In the genomic region with DNA sequence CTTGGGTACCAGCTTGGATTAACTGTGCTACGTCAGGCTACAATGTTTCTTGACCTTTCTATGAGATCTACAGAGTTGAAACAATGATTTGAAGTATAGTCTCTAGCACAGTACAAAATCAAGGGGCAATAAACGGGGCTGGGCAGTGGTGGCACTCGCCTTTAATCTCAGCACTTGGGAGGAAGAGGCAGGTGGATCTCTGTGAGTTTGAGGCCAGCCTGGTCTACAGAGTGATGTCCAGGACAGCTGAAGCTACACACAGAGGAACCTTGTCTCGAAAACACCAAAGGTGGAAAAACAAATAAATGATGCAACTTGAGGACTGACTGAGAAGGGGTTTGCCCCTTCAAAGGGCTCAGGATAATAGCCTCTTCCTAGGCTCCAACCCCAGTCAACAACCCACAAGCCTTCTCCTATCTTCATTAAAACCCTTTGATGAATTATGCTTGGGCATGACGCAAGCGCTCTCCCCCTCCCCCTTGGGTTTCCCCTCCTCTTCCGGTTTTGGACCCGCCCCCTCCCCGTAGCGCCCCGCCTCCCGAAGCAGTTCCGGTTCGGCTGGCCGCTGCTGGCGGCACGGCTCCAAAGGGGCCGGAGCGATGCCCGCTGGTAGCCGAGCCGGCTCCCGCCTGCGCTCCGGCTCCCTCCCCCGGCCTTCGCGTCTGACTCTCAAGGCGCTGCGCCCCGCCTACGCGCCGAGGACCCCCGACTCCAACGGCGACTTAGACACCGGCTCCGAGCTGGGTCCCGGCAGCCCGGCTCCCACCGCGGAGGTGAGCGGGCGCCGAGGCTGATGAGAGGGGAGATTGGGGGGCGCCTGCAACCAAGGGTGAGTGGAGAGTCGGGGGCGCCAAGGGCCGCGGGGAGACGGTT, we compare ENCODE assay signal across 8 mouse cellular contexts. TPM values are rescaled to one million over a fixed set of nuclear protein-coding genes. Genes with fewer than 3 reads are reported as not detected.
DNase-seq lines count a peak whose midpoint lies in the region; ATAC-seq and TF ChIP-seq lines count a peak whose summit lies in the region.

A gene (plus strand): TSS at position 524 of the 873 bp plus-strand sequence.

- peak within 1 kb of the TSS; percentile 84 for H3K9ac ChIP-seq in CH12.LX (ENCODE audit: insufficient read depth, low read depth)
- H3K9ac ChIP-seq in heart, embryonic 14.5 days (ENCODE audit: low read length) = peak within 1 kb of the TSS; percentile 91
- H3K9ac ChIP-seq in liver, embryonic 12.5 days = peak within 1 kb of the TSS; percentile 94
- peak within 1 kb of the TSS; percentile 76 for H3K9ac ChIP-seq in stomach, embryonic 14.5 days (replicated peaks; ENCODE audit: low read depth, low read length)

- H3K4me3 ChIP-seq in CH12.LX (replicated peaks in 1 of 3; ENCODE audit: low read depth in 2 of 3, low read length in 2 of 3, poor library complexity in 1 of 3) = peak within 1 kb of the TSS; percentile 79 to 90 (median 88)
- peak within 1 kb of the TSS; percentile 99 for H3K4me3 ChIP-seq in forebrain, embryonic 10.5 days
- H3K4me3 ChIP-seq in heart, embryonic 14.5 days (ENCODE audit: control insufficient read depth in 1 of 2, insufficient read depth in 1 of 2, low read depth in 1 of 2, low read length in 2 of 2) = peak within 1 kb of the TSS; percentile 89 to 100
- H3K4me3 ChIP-seq in liver, embryonic 12.5 days = peak within 1 kb of the TSS; percentile 88
- H3K4me3 ChIP-seq in stomach, embryonic 14.5 days (ENCODE audit: low read depth, low read length) = peak within 1 kb of the TSS; percentile 98

- H3K9me3 ChIP-seq in CH12.LX (replicated peaks; ENCODE audit: low read length) = no peaks in the 10 kb centered on the region
- no peaks in the 10 kb centered on the region for H3K9me3 ChIP-seq in forebrain, embryonic 10.5 days
- no peaks in the 10 kb centered on the region for H3K9me3 ChIP-seq in heart, embryonic 14.5 days (ENCODE audit: control insufficient read depth, low read length)
- H3K9me3 ChIP-seq in liver, embryonic 12.5 days (replicated peaks) = no peaks in the 10 kb centered on the region
- no peaks in the 10 kb centered on the region for H3K9me3 ChIP-seq in stomach, embryonic 14.5 days (ENCODE audit: control insufficient read depth, low read depth, low read length)

- TF ChIP-seq RAD21 in CH12.LX (IDR thresholded peaks at IDR 0.05; ENCODE audit: low read depth, low read length) = no peak

- H3K27me3 ChIP-seq in CH12.LX (replicated peaks) = no peaks in the 10 kb centered on the region
- no peaks in the 10 kb centered on the region for H3K27me3 ChIP-seq in forebrain, embryonic 10.5 days (ENCODE audit: poor library complexity, severe bottlenecking)
- H3K27me3 ChIP-seq in heart, embryonic 14.5 days (ENCODE audit: control insufficient read depth, insufficient read depth, low read length) = no peaks in the 10 kb centered on the region
- H3K27me3 ChIP-seq in liver, embryonic 12.5 days (replicated peaks) = peaks cover 5% of the 10 kb centered on the region
- no peaks in the 10 kb centered on the region for H3K27me3 ChIP-seq in stomach, embryonic 14.5 days (ENCODE audit: control insufficient read depth, insufficient read depth, low read length)

- peak; percentile 82 for DNase-seq in CH12.LX (ENCODE audit: extremely low read depth)
- peak; percentile 73 for DNase-seq in c-Kit-positive CD71-negative TER-119-negative erythroid progenitor cells, embryonic 14.5 days (ENCODE audit: low read depth)
- DNase-seq in forebrain, embryonic 10.5 days (ENCODE audit: extremely low spot score, low spot score) = peak; percentile 90
- DNase-seq in kidney, postnatal 10 days = peak; percentile 93
- DNase-seq in naive thymus-derived CD4-positive, alpha-beta T cell, adult 2 months (ENCODE audit: low read depth) = peak; percentile 94

- TF ChIP-seq POLR2A in CH12.LX (IDR thresholded peaks at IDR 0.05; ENCODE audit: low read depth, low read length) = peak; percentile 85

- H3K4me1 ChIP-seq in CH12.LX (ENCODE audit: control insufficient read depth in 1 of 2, insufficient read depth in 2 of 2) = peaks cover 5 to 33% of the 10 kb centered on the region in 2 experiments
- peaks cover 28% of the 10 kb centered on the region for H3K4me1 ChIP-seq in forebrain, embryonic 10.5 days
- H3K4me1 ChIP-seq in heart, embryonic 14.5 days (ENCODE audit: control insufficient read depth in 2 of 2, insufficient read depth in 2 of 2, low read length in 2 of 2) = peaks cover 0 to 8% of the 10 kb centered on the region in 2 experiments; a peak in 2 of 4 replicates
- H3K4me1 ChIP-seq in liver, embryonic 12.5 days = peaks cover 52% of the 10 kb centered on the region
- peaks cover 4% of the 10 kb centered on the region; the same call in 1 of the 2 replicates for H3K4me1 ChIP-seq in stomach, embryonic 14.5 days (ENCODE audit: control insufficient read depth, insufficient read depth, low read length)

- in situ Hi-C loops in CH12.LX (cut with MboI; ENCODE audit: low pct_ligation_motif_present, low pct_unique_long_range_greater_than_20kb, low sequenced_read_pairs) = no loop called here

- dilution Hi-C loops in CH12.LX (cut with MboI; ENCODE audit: extremely low pct_ligation_motif_present, extremely low pct_unique_long_range_greater_than_20kb, low sequenced_read_pairs) = no loop called here

- H3K79me2 ChIP-seq in CH12.LX (replicated peaks; ENCODE audit: control insufficient read depth, extremely low read depth, insufficient read depth, poor library complexity, severe bottlenecking) = peaks cover 19% of the 10 kb centered on the region

- no peak for TF ChIP-seq CTCF in CH12.LX (conservative IDR thresholded peaks at IDR 0.05 in 1 of 2, IDR thresholded peaks at IDR 0.05 in 1 of 2; ENCODE audit: low read depth in 2 of 2, low read length in 2 of 2)

- peaks cover 0 to 2% of the 10 kb centered on the region in 2 experiments for H3K36me3 ChIP-seq in CH12.LX (replicated peaks in 1 of 2; ENCODE audit: control insufficient read depth in 1 of 2, insufficient read depth in 1 of 2, low read length in 1 of 2)
- H3K36me3 ChIP-seq in forebrain, embryonic 10.5 days (replicated peaks) = no peaks in the 10 kb centered on the region
- no peaks in the 10 kb centered on the region for H3K36me3 ChIP-seq in heart, embryonic 14.5 days (ENCODE audit: control insufficient read depth, insufficient read depth, low read length)
- H3K36me3 ChIP-seq in liver, embryonic 12.5 days = no peaks in the 10 kb centered on the region
- H3K36me3 ChIP-seq in stomach, embryonic 14.5 days (ENCODE audit: control insufficient read depth, insufficient read depth, low read length) = no peaks in the 10 kb centered on the region

- peak within 1 kb of the TSS; percentile 35 for H3K27ac ChIP-seq in CH12.LX (ENCODE audit: insufficient read depth, low read depth)
- H3K27ac ChIP-seq in forebrain, embryonic 10.5 days = peak within 1 kb of the TSS; percentile 93
- H3K27ac ChIP-seq in heart, embryonic 14.5 days (replicated peaks in 1 of 2; ENCODE audit: control insufficient read depth in 1 of 2, insufficient read depth in 1 of 2, low read depth in 2 of 2, low read length in 2 of 2) = peak within 1 kb of the TSS; percentile 73 to 87
- H3K27ac ChIP-seq in liver, embryonic 12.5 days = peak within 1 kb of the TSS; percentile 80
- H3K27ac ChIP-seq in stomach, embryonic 14.5 days (ENCODE audit: low read length) = peak within 1 kb of the TSS; percentile 83

- peak within 1 kb of the TSS; percentile 48 for H3K4me2 ChIP-seq in CH12.LX (ENCODE audit: insufficient read depth, low read depth, poor library complexity, severe bottlenecking)
- H3K4me2 ChIP-seq in heart, embryonic 14.5 days (ENCODE audit: low read length) = peak within 1 kb of the TSS; percentile 77
- H3K4me2 ChIP-seq in liver, embryonic 12.5 days = peak within 1 kb of the TSS; percentile 87
- peak within 1 kb of the TSS; percentile 66 for H3K4me2 ChIP-seq in stomach, embryonic 14.5 days (replicated peaks; ENCODE audit: low read depth, low read length)

- 7% methylated on average over 52 of the region's 52 CpGs for WGBS in forebrain, embryonic 10.5 days
- 6% methylated on average over 52 of the region's 52 CpGs for WGBS in heart, embryonic 14.5 days
- WGBS in liver, embryonic 12.5 days (ENCODE audit: insufficient replicate concordance) = 6% methylated on average over 52 of the region's 52 CpGs
- WGBS in stomach, embryonic 14.5 days = 6% methylated on average over 52 of the region's 52 CpGs

- peak; percentile 82 for ATAC-seq in heart, embryonic 14.5 days (ENCODE audit: insufficient number of reproducible peaks, insufficient read depth, low FRiP score, low read depth)
- ATAC-seq in liver, embryonic 12.5 days = peak; percentile 83
- ATAC-seq in stomach, embryonic 14.5 days (ENCODE audit: insufficient number of reproducible peaks, insufficient read depth, low FRiP score, low read depth) = peak; percentile 86

- no peak for TF ChIP-seq EP300 in CH12.LX (IDR thresholded peaks at IDR 0.05; ENCODE audit: low read length)

TF ChIP-seq in CH12.LX, 34 proteins besides CTCF, POLR2A, EP300 and RAD21 (continues in another document):
- TF ChIP-seq ZNF384 (IDR thresholded peaks at IDR 0.05; ENCODE audit: low read depth, low read length) = no peak
- TF ChIP-seq RCOR1 (conservative IDR thresholded peaks at IDR 0.05; ENCODE audit: low read depth, low read length) = no peak
- TF ChIP-seq USF2 (conservative IDR thresholded peaks at IDR 0.05; ENCODE audit: low read depth, low read length) = no peak
- TF ChIP-seq HCFC1 (IDR thresholded peaks at IDR 0.05; ENCODE audit: low read depth, low read length) = peak; percentile 76
- TF ChIP-seq SMC3 (IDR thresholded peaks at IDR 0.05; ENCODE audit: low read depth, low read length) = no peak
- 0 out of 2 replicates have a peak, but pooled peaks have one; percentile 42 for TF ChIP-seq KAT2A (IDR thresholded peaks at IDR 0.05; ENCODE audit: insufficient replicate concordance, low read length)
- peak; percentile 62; the same call in 1 of the 2 replicates for TF ChIP-seq MAZ (IDR thresholded peaks at IDR 0.05; ENCODE audit: low read depth, low read length)
- peak; percentile 67 for TF ChIP-seq CHD2 (IDR thresholded peaks at IDR 0.05; ENCODE audit: low read length)
- TF ChIP-seq TBP (conservative IDR thresholded peaks at IDR 0.05; ENCODE audit: low read depth, low read length) = 0 out of 2 replicates have a peak, but pooled peaks have one; percentile 18
- peak; percentile 73 for TF ChIP-seq TCF12 (IDR thresholded peaks at IDR 0.05; ENCODE audit: low read depth, low read length)
- no peak for TF ChIP-seq NRF1 (IDR thresholded peaks at IDR 0.05; ENCODE audit: low read depth, low read length)
- no peak for TF ChIP-seq ZKSCAN1 (IDR thresholded peaks at IDR 0.05; ENCODE audit: borderline replicate concordance, low read depth, low read length)

RNA-seq across cellular contexts. Expression of the gene that starts here (rescaled TPM):
- total RNA-seq in CH12.LX (2012; rRNA removed) (6.6 and 7.0 TPM in 2 replicates), CH12.LX (2014; rRNA removed) (9.0 and 9.5 TPM in 2 replicates)
- 4.7 and 5.4 TPM in 2 replicates for polyA plus RNA-seq in CH12.LX (2012; ENCODE audit: insufficient read length, low read depth)
- polyA plus RNA-seq in forebrain, embryonic 10.5 days (2016; fragmentation: Nextera tagmentation; extraction: Ambion mirVana) = 9.4 and 11.4 TPM in 2 replicates
- 8.5 and 11.5 TPM in 2 replicates for polyA plus RNA-seq in heart, embryonic 14.5 days (2014; fragmentation: Nextera tagmentation; extraction: Ambion mirVana)
- 4.1 and 5.3 TPM in 2 replicates for polyA plus RNA-seq in liver, embryonic 12.5 days (2016; fragmentation: Nextera tagmentation; extraction: Ambion mirVana)
- 13.8 and 15.0 TPM in 2 replicates for polyA plus RNA-seq in stomach, embryonic 14.5 days (2014; fragmentation: Nextera tagmentation; extraction: Ambion mirVana)

Comparison
In these comparisons a context has a peak if more than half of its experiments do, and no peak if none do; other contexts are left out.
1. Peak in every context shown above with its lines: DNase-seq, ATAC-seq, H3K4me3 ChIP-seq and H3K27ac ChIP-seq.
2. H3K27ac ChIP-seq: peak in every context shown above with its lines; median percentile 93 in forebrain, embryonic 10.5 days; 83 in stomach, embryonic 14.5 days; 80 in heart, embryonic 14.5 days; 80 in liver, embryonic 12.5 days; 35 in CH12.LX.